Mouse (Mus musculus) liver, embryonic 16.5 days (tissue): ENCODE data around the gene Ccdc117. TPM values are rescaled to one million over a fixed set of nuclear protein-coding genes. Genes with fewer than 3 reads are reported as not detected.

Experiments used
- ATAC-seq: fragments of 200-750 bp; cut with Nextera tagmentation; 2 replicates; pipeline ENCODE4 v1.8.0; 2017; ENCODE audit warnings: low read depth, mild to moderate bottlenecking, moderate number of reproducible peaks, moderate library complexity
- H3K27ac ChIP-seq: fragments of 300-500 bp; sonication (generic); 2 replicates; pipeline ENCODE4 v1.5.1; 2014; ENCODE audit warnings: mild to moderate bottlenecking, low read length
- H3K27me3 ChIP-seq: fragments of 300-500 bp; sonication (generic); 2 replicates; pipeline ENCODE4 v1.6.1; 2014; ENCODE audit warnings: low read depth, low read length, mixed read lengths; ENCODE audit not compliant: control insufficient read depth, insufficient read depth
- H3K36me3 ChIP-seq: fragments of 300-500 bp; sonication (generic); 2 replicates; pipeline ENCODE4 v1.6.1; 2014; ENCODE audit warnings: mild to moderate bottlenecking; ENCODE audit not compliant: control insufficient read depth, insufficient read depth
- H3K4me1 ChIP-seq: fragments of 300-500 bp; sonication (generic); 2 replicates; pipeline ENCODE4 v1.6.1; 2014; ENCODE audit warnings: low read depth, low read length, mixed read lengths; ENCODE audit not compliant: control insufficient read depth
- H3K4me2 ChIP-seq: fragments of 300-500 bp; sonication (generic); 2 replicates; pipeline ENCODE4 v1.6.1; 2014; ENCODE audit warnings: low read depth, low read length, mixed read lengths
- H3K4me3 ChIP-seq: fragments of 300-500 bp; sonication (generic); 2 replicates; pipeline ENCODE4 v1.5.1; 2014; ENCODE audit warnings: low read depth, mild to moderate bottlenecking, low read length
- H3K9ac ChIP-seq: fragments of 300-500 bp; sonication (generic); 2 replicates; pipeline ENCODE4 v1.6.1; 2014; ENCODE audit warnings: low read depth, low read length
- H3K9me3 ChIP-seq: fragments of 300-500 bp; sonication (generic); replicated peaks from 2 replicates; pipeline ENCODE4 v1.6.1; 2016; ENCODE audit warnings: low read length; ENCODE audit not compliant: control insufficient read depth
- WGBS: fragments of 180-500 bp; shearing (Covaris S2); extraction: QIAGEN DNeasy Blood & Tissue Kit; methylation state at CpG from one replicate; pipeline ENCODE4 v1.1.7; 2014; ENCODE audit not compliant: insufficient replicate concordance; 5-methylcytosine and 5-hydroxymethylcytosine counted together
- polyA plus RNA-seq: library from polyadenylated mRNA; unstranded; fragments of >200 nt; fragmentation: Nextera tagmentation; extraction: Ambion mirVana; gene quantifications from 2 replicates; pipeline ENCODE4 v1.2.1, GENCODE M21; 2015

Ccdc117 gene
- polyA plus RNA-seq, 1 experiment from 2014 or later = 6.8 TPM

DNA sequence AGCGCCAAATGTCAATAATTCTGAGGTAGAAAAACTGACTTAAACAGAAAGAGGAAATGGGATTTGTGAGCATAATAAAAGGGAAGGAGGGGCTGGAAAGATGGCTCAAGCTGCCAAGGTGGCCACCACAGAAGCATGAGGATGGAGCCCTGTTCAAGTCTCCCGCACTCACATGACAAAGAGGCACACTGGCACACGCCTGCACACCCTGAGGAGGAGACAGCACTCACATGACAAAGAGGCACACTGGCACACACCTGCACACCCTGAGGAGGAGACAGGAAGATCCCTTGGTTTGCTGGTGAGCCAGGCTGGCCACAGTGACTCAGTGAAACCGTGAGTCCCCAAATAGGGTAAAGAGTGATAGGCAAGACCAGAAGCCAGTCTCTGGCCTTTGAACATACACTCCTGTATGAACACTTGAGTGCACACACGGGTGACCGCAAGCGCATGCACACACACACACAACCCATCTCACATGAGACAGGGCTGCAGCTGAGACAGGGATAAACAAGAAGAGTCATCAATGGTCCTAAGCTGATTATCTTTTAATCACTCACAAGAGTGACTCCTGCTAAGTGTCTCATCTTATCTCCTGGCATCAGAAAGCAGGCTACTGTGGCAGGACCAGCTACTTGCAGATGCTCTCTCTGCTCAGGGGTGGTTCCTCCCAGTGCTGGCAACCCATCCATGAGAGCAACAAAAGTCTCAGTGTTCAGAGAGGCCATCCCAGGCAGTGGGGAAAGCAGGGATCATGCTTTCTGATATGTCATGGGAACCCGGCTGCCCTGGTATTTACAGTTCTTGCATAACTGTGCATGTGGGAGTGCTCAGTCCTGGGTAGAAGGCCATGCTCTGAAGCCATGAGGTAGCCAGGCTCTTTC, 32.5 kb downstream of the Ccdc117 start:
- Histone ChIP-seq H3K4me1 (peaks cover 22% of the 10 kb centered on the region), H3K4me2 (no peak overlapping the region), H3K9ac (no peak overlapping the region), H3K4me3 (no peak overlapping the region), H3K27ac (peak overlapping the region; percentile 68), H3K27me3 (no peaks in the 10 kb centered on the region), H3K9me3 (no peaks in the 10 kb centered on the region), H3K36me3 (no peaks in the 10 kb centered on the region)
- WGBS = 48% methylated on average over 8 of the region's 8 CpGs
- ATAC-seq = peak; percentile 73

DNA sequence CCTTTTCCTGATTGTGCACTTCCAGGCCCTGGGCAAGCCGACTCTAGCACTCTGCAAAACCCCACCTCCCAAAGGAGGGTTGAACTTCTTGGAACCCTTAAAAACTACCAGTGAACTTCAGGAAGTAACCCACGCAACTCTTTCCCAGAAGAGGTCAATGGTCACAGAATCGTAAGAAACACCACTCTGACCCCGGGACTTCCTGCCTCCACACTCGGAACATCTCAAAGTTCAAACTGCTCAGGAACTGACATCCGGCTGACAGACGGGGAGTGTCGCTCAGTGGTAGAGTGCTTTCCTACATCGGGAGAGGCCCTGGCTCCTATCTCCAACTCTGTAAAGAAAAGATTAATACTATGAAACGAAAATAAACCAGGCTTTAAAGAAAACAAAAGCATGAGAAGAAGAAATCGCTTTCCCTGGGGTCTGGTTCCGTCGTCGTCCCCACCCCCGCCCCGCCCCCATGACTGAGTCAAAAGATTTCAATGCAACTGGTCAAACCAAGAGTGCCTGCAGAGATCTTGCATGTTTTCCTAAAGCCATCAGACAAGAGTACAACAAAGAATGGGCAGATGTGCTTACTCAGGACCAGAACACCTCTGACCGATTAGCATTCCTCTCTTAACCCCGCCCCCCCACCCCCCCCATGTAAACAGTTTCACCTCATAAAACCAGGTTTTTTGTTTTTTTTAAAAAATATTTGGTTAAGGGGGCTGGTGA, 36.0 kb downstream of the Ccdc117 start:
- Histone ChIP-seq H3K27ac (peak overlapping the region; percentile 80), H3K4me3 (peak overlapping the region; percentile 45), H3K36me3 (no peaks in the 10 kb centered on the region), H3K4me2 (peak overlapping the region; percentile 67), H3K27me3 (no peaks in the 10 kb centered on the region), H3K9ac (peak overlapping the region; percentile 25; the same call in 1 of the 2 replicates), H3K4me1 (peaks cover 32% of the 10 kb centered on the region), H3K9me3 (no peaks in the 10 kb centered on the region)
- WGBS = 3% methylated on average over 18 of the region's 18 CpGs
- peak; percentile 57 for ATAC-seq

DNA sequence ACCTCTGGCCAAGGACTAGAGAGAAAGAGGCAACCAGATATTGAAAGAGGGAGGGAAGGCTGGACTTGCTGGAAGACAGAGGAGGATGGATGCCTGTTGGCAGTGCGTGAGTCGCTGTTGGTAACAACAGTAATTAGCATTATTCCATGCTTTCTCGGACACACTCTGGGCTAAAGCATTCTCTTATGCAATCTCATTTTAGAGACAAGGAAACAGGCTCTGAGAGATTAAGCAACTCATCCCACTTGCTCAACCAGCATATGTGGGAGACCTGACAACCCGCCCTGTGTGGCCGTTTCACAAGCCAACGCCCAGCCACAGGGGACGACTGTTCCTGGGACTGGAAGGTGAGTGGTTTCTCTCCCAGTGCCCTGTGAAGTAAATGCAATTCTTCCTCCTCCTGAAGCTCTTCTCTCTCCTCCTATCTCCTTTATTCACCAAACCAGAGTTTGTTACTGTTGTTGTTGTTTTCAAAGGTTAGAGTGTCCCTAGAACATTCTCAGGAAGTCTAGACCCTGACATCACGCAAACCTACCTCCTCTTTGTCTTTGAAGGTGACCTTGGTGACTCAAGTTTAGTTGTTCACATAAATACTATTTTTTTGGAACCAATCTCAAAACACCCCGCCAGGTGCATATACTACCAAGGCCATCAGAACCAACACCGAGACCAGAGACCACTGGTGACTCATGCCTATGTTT, 39.5 kb downstream of the Ccdc117 start:
- H3K27ac ChIP-seq = peak overlapping the region; percentile 72
- peak; percentile 61 for ATAC-seq
- WGBS = 52% methylated on average over 10 of the region's 10 CpGs

DNA sequence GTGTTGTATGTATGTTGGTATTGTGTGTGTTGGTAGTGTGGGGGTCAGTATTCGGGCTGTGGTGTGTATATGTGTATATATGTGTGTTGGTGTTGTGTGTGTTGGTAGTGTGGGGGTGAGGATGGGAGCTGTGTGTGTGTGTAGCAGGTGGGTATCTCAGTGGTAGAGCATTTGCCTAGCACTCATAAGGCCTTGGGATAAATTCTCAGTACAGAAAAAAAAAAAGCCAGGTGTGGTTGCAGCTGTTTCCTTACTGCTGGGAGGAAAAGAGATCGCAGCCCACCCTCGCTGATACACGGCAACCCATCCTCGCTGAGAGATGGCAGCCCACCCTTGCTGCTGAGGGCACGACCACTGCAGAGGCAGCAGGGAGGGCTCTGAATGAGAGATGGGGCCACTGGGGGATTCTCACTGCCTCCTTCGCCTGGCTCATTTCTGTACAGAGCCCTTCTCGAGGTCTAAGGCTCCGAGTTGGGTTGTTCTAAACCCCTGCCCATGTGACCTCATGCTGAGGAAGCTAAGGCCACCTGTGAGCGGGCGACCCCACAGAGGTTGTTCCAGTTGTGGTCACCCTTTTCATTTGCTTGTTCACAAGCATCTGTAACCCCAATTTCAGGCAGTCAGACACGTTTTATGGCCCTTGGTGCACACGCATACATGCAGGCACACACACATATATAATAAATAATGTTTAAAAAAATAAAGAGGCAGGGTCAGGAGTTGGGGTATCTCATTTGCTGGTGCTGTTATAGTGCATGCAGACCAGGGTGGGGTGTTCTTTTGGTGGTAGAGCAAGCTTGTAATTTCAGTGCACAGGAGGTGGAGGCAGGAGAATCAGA, 40.9 kb downstream of the Ccdc117 start:
- Histone ChIP-seq H3K4me1 (peaks cover 23% of the 10 kb centered on the region), H3K36me3 (no peaks in the 10 kb centered on the region), H3K27ac (peak overlapping the region; percentile 70; the same call in 1 of the 2 replicates), H3K27me3 (no peaks in the 10 kb centered on the region), H3K4me3 (no peak overlapping the region), H3K9me3 (no peaks in the 10 kb centered on the region), H3K9ac (no peak overlapping the region), H3K4me2 (no peak overlapping the region)
- no peak for ATAC-seq
- 61% methylated on average over 13 of the region's 13 CpGs for WGBS

More for the DNA sequence above, 39.5 kb downstream of the Ccdc117 start:
- H3K36me3 ChIP-seq = no peaks in the 10 kb centered on the region
- H3K4me3 ChIP-seq = no peak overlapping the region
- H3K9ac ChIP-seq = no peak overlapping the region
- H3K27me3 ChIP-seq = no peaks in the 10 kb centered on the region
- H3K9me3 ChIP-seq = no peaks in the 10 kb centered on the region
- H3K4me2 ChIP-seq = peak overlapping the region; percentile 32; the same call in 1 of the 2 replicates
- peaks cover 25% of the 10 kb centered on the region for H3K4me1 ChIP-seq

DNA sequence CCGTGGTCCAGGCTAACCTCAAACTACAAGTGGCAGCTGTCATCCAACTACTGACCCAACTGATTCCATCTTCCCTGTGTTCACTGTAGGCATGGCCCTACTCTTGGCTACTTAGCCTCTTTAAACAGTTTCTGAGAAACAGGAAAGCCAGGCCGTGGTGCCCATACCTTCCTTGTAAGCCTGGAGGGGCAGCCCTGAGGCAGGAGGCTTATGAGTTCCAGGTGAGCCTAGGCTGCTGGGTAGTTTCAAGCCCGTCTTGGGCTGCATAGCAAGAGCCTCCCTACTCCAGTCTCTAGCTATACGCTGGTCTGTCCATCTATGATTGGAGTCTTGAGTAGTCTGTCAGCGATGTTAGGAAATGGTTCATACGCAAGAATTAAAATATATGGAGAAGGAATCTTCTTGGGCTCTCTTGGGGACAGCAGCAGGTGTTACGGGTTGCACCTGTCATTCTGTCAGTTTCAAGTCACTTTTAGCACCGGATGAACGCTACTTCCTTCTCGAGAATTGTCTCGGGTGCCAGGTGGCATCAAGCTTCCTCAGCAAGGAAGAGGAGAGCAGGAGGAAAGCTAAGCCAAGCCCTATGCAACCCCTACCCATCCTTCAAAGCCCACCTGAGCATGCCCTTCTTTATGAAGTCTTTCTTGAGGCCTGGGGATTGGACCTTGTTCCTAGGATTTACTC, 41.9 kb downstream of the Ccdc117 start:
- peaks cover 18% of the 10 kb centered on the region for H3K4me1 ChIP-seq
- H3K27ac ChIP-seq = peak overlapping the region; percentile 78
- no peaks in the 10 kb centered on the region for H3K36me3 ChIP-seq
- H3K9me3 ChIP-seq = no peaks in the 10 kb centered on the region
- H3K4me2 ChIP-seq = 0 out of 2 replicates have a peak overlapping the region, but pooled peaks have one; percentile 28
- no peak overlapping the region for H3K4me3 ChIP-seq
- 52% methylated on average over 11 of the region's 11 CpGs for WGBS
- no peaks in the 10 kb centered on the region for H3K27me3 ChIP-seq
- H3K9ac ChIP-seq = no peak overlapping the region
- ATAC-seq = no peak

DNA sequence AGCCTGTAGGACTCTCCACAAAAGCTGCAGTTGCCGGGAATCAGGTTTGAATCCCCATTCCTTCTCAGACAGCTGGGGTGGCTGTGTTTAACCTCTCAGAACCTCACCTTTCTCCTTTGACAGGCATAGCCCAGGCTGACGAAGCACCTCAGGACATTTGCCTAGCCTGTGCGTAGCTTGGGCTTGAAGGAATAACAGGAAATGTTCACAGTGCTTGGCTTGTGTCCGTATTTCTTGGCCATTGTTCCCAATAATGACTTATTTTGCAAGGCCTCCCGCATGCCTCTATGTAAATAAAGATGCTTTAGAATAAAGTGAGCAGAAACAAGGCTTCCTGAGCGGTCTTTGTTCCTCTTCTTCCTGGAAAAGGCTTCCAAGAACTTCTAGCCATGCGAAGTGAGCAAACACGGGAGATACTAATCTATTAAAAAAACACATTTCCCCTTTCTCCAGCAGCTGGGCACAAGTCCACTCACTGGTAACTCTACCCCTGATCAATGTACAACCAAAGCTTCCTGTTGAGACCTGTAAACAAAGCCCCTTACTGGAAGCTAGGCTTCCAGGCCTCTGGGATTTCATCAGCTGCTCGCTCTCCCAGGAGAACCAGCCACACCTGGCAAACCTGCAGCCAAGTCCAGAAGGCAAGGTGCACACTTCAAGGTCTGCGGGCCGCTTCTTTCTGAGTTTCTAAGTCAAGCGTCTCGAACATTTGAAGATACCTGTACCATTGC, 42.9 kb downstream of the Ccdc117 start:
- H3K4me1 ChIP-seq = peaks cover 18% of the 10 kb centered on the region
- H3K9ac ChIP-seq = no peak overlapping the region
- H3K27ac ChIP-seq = peak overlapping the region; percentile 78
- no peak overlapping the region for H3K4me3 ChIP-seq
- 47% methylated on average over 13 of the region's 13 CpGs for WGBS
- H3K9me3 ChIP-seq = no peaks in the 10 kb centered on the region
- no peaks in the 10 kb centered on the region for H3K27me3 ChIP-seq
- no peaks in the 10 kb centered on the region for H3K36me3 ChIP-seq
- peak overlapping the region; percentile 28 for H3K4me2 ChIP-seq
- ATAC-seq = peak; percentile 68

DNA sequence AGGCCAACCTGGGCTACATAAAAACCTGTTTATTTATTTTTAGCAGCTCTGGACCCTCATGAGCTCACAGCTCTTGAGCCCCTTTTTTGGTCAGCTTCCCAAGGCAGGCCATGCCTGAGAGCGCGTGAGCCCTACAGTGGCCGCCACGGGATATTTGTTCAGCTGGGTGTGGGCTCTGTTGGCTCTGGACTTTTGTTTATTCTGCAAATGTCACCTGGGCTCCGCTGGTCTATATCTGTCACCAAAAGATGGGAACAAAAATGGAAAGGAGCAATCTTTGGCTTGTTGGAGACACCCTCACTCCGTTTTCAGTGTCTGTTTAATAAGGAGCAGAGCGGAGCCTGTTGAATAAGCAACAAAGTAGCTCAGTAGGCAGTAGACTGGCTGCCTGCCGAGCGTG, 43.6 kb downstream of the Ccdc117 start:
- Histone ChIP-seq H3K4me3 (no peak overlapping the region), H3K27ac (peak overlapping the region; percentile 78), H3K4me1 (peaks cover 18% of the 10 kb centered on the region), H3K9me3 (no peaks in the 10 kb centered on the region), H3K27me3 (no peaks in the 10 kb centered on the region), H3K36me3 (no peaks in the 10 kb centered on the region), H3K4me2 (peak overlapping the region; percentile 19), H3K9ac (no peak overlapping the region)
- ATAC-seq = peak; percentile 74
- WGBS = 68% methylated on average over 9 of the region's 9 CpGs
